Mouse (Mus musculus) CH12.LX (cell line): Measurements from ENCODE around the gene Best2. TPM values are rescaled to one million over a fixed set of nuclear protein-coding genes. Genes with fewer than 3 reads are reported as not detected.

Experiments used
- DNase-seq: peaks from one replicate; pipeline ENCODE4 v3.0.0-alpha.2; 2013; ENCODE audit errors: extremely low read depth
- H3K27ac ChIP-seq: 2 replicates; pipeline ENCODE4 v1.5.1; 2012; ENCODE audit warnings: low read depth, mild to moderate bottlenecking, control low read depth, moderate library complexity; ENCODE audit not compliant: insufficient read depth
- H3K27me3 ChIP-seq: replicated peaks from 2 replicates; pipeline ENCODE3; 2012; ENCODE audit warnings: inconsistent platforms
- H3K36me3 ChIP-seq, 2 experiments: replicated peaks in 1 of 2; 2 replicates each; pipeline versions ENCODE3 to v1.6.1; 2012; ENCODE audit warnings: inconsistent platforms in 1 of 2, low read length in 1 of 2, mild to moderate bottlenecking in 1 of 2, mixed read lengths in 1 of 2, moderate library complexity in 1 of 2; ENCODE audit not compliant: control insufficient read depth in 1 of 2, insufficient read depth in 1 of 2
- H3K4me1 ChIP-seq, 2 experiments: 2 replicates each; pipeline ENCODE4 v1.6.1; 2012; ENCODE audit warnings: inconsistent platforms in 1 of 2, moderate library complexity in 1 of 2; ENCODE audit not compliant: insufficient read depth in 2 of 2, control insufficient read depth in 1 of 2
- H3K4me2 ChIP-seq: 2 replicates; pipeline ENCODE4 v1.6.1; 2012; ENCODE audit warnings: low read depth, mild to moderate bottlenecking, control low read depth; ENCODE audit not compliant: poor library complexity, insufficient read depth, severe bottlenecking
- H3K4me3 ChIP-seq, 3 experiments: fragments of 150-350 bp in 1 of 3; sonication (generic) in 1 of 3; replicated peaks in 1 of 3; 2 replicates each; pipeline versions ENCODE3 to v1.5.1; 2011 to 2012; ENCODE audit warnings: low read depth in 2 of 3, low read length in 2 of 3, mild to moderate bottlenecking in 2 of 3, moderate library complexity in 2 of 3, control low read depth in 1 of 3, improper control_type of control experiment in 1 of 3, inconsistent platforms in 1 of 3, mixed read lengths in 1 of 3; ENCODE audit not compliant: poor library complexity in 1 of 3
- H3K79me2 ChIP-seq: replicated peaks from 2 replicates; pipeline ENCODE4 v1.6.1; 2012; ENCODE audit warnings: mild to moderate bottlenecking, moderate library complexity; ENCODE audit not compliant: control insufficient read depth, poor library complexity, insufficient read depth, severe bottlenecking; ENCODE audit errors: extremely low read depth
- H3K9ac ChIP-seq: 2 replicates; pipeline ENCODE4 v1.6.1; 2012; ENCODE audit warnings: low read depth, mild to moderate bottlenecking, control low read depth, moderate library complexity; ENCODE audit not compliant: insufficient read depth
- H3K9me3 ChIP-seq: replicated peaks from 2 replicates; pipeline ENCODE3; 2012; ENCODE audit warnings: low read length, inconsistent platforms, mixed read lengths
- CHD1 ChIP-seq: IDR thresholded peaks from 2 replicates; pipeline ENCODE4 v1.6.1; 2012; ENCODE audit warnings: low read depth, low read length, improper control_type of control experiment, inconsistent platforms
- CTCF ChIP-seq, 2 experiments: IDR thresholded peaks in 1 of 2; conservative IDR thresholded peaks in 1 of 2; 2 replicates each; pipeline ENCODE4 v1.5.1; 2011 to 2012; ENCODE audit warnings: low read depth in 2 of 2, low read length in 2 of 2, improper control_type of control experiment in 1 of 2, inconsistent platforms in 1 of 2, mild to moderate bottlenecking in 1 of 2, moderate library complexity in 1 of 2
- E2F4 ChIP-seq: IDR thresholded peaks from 2 replicates; pipeline ENCODE4 v1.6.1; 2011; ENCODE audit warnings: low read depth, low read length, improper control_type of control experiment; ENCODE audit not compliant: insufficient replicate concordance
- GABPA ChIP-seq: IDR thresholded peaks from 2 replicates; pipeline ENCODE4 v1.6.1; 2012; ENCODE audit warnings: low read depth, low read length, improper control_type of control experiment, inconsistent platforms; ENCODE audit not compliant: insufficient replicate concordance
- HCFC1 ChIP-seq: IDR thresholded peaks from 2 replicates; pipeline ENCODE4 v1.6.1; 2012; ENCODE audit warnings: low read depth, mild to moderate bottlenecking, inconsistent platforms, low read length, improper control_type of control experiment
- IRF4 ChIP-seq: IDR thresholded peaks from 2 replicates; pipeline ENCODE4 v1.6.1; 2014; ENCODE audit warnings: low read depth, mild to moderate bottlenecking, inconsistent platforms, low read length, improper control_type of control experiment
- JUN ChIP-seq: IDR thresholded peaks from 2 replicates; pipeline ENCODE4 v1.6.1; 2011; ENCODE audit warnings: low read depth, mild to moderate bottlenecking, low read length, improper control_type of control experiment, moderate library complexity; ENCODE audit not compliant: insufficient read depth
- KAT2A ChIP-seq: IDR thresholded peaks from 2 replicates; pipeline ENCODE4 v1.6.1; 2012; ENCODE audit warnings: low read length, improper control_type of control experiment, inconsistent platforms; ENCODE audit not compliant: insufficient replicate concordance
- MAFK ChIP-seq: IDR thresholded peaks from 2 replicates; pipeline ENCODE4 v1.6.1; 2011; ENCODE audit warnings: low read length, improper control_type of control experiment; ENCODE audit not compliant: insufficient replicate concordance
- MAX ChIP-seq: IDR thresholded peaks from 2 replicates; pipeline ENCODE4 v1.6.1; 2011; ENCODE audit warnings: low read length, improper control_type of control experiment
- MAZ ChIP-seq: IDR thresholded peaks from 2 replicates; pipeline ENCODE4 v1.6.1; 2012; ENCODE audit warnings: low read depth, mild to moderate bottlenecking, inconsistent platforms, low read length, improper control_type of control experiment, moderate library complexity
- MXI1 ChIP-seq: IDR thresholded peaks from 2 replicates; pipeline ENCODE4 v1.6.1; 2011; ENCODE audit warnings: mild to moderate bottlenecking, low read depth, low read length, improper control_type of control experiment
- MYC ChIP-seq: IDR thresholded peaks from 2 replicates; pipeline ENCODE4 v1.6.1; 2011; ENCODE audit warnings: low read depth, mild to moderate bottlenecking, improper control_type of control experiment, low read length
- NELFE ChIP-seq: IDR thresholded peaks from 2 replicates; pipeline ENCODE4 v1.6.1; 2011; ENCODE audit warnings: low read depth, low read length, improper control_type of control experiment
- NRF1 ChIP-seq: IDR thresholded peaks from 2 replicates; pipeline ENCODE4 v1.6.1; 2014; ENCODE audit warnings: low read depth, mild to moderate bottlenecking, inconsistent platforms, low read length, improper control_type of control experiment, moderate library complexity
- PAX5 ChIP-seq: IDR thresholded peaks from 2 replicates; pipeline ENCODE4 v1.6.1; 2012; ENCODE audit warnings: low read length, inconsistent platforms, mixed read lengths
- POLR2A ChIP-seq: IDR thresholded peaks from 2 replicates; pipeline ENCODE4 v1.6.1; 2011; ENCODE audit warnings: low read depth, mild to moderate bottlenecking, improper control_type of control experiment, low read length
- POLR2AphosphoS2 ChIP-seq: IDR thresholded peaks from 2 replicates; pipeline ENCODE4 v1.6.1; 2011; ENCODE audit warnings: low read depth, low read length, improper control_type of control experiment
- RAD21 ChIP-seq: IDR thresholded peaks from 2 replicates; pipeline ENCODE4 v1.6.1; 2011; ENCODE audit warnings: low read depth, mild to moderate bottlenecking, low read length, improper control_type of control experiment, moderate library complexity
- RCOR1 ChIP-seq: conservative IDR thresholded peaks from 2 replicates; pipeline ENCODE4 v1.6.1; 2012; ENCODE audit warnings: low read depth, mild to moderate bottlenecking, inconsistent platforms, low read length, improper control_type of control experiment
- TBP ChIP-seq: conservative IDR thresholded peaks from 2 replicates; pipeline ENCODE4 v1.6.1; 2011; ENCODE audit warnings: low read depth, low read length, improper control_type of control experiment
- TCF12 ChIP-seq: IDR thresholded peaks from 2 replicates; pipeline ENCODE4 v1.6.1; 2014; ENCODE audit warnings: low read depth, mild to moderate bottlenecking, inconsistent platforms, low read length, improper control_type of control experiment
- UBTF ChIP-seq: IDR thresholded peaks from 2 replicates; pipeline ENCODE4 v1.6.1; 2012; ENCODE audit warnings: low read depth, mild to moderate bottlenecking, inconsistent platforms, low read length, improper control_type of control experiment, moderate library complexity
- USF1 ChIP-seq: IDR thresholded peaks from 2 replicates; pipeline ENCODE4 v1.6.1; 2014; ENCODE audit warnings: low read depth, mild to moderate bottlenecking, inconsistent platforms, low read length, improper control_type of control experiment
- USF2 ChIP-seq: conservative IDR thresholded peaks from 2 replicates; pipeline ENCODE4 v1.6.1; 2011; ENCODE audit warnings: low read depth, low read length, improper control_type of control experiment
- ZKSCAN1 ChIP-seq: IDR thresholded peaks from 2 replicates; pipeline ENCODE4 v1.6.1; 2012; ENCODE audit warnings: low read depth, inconsistent platforms, low read length, improper control_type of control experiment, borderline replicate concordance
- ZMIZ1 ChIP-seq: IDR thresholded peaks from 2 replicates; pipeline ENCODE4 v1.6.1; 2012; ENCODE audit warnings: low read depth, mild to moderate bottlenecking, inconsistent platforms, low read length, improper control_type of control experiment
- ZNF384 ChIP-seq: IDR thresholded peaks from 2 replicates; pipeline ENCODE4 v1.6.1; 2012; ENCODE audit warnings: low read depth, low read length, improper control_type of control experiment, inconsistent platforms
- dilution Hi-C: fragments of 300-500 bp; cut with MboI; formaldehyde crosslinking; loops from 2 replicates; pipeline ENCODE4 v1.14.3; 2020; ENCODE audit warnings: low sequenced_read_pairs; ENCODE audit not compliant: extremely low pct_unique_long_range_greater_than_20kb, extremely low pct_ligation_motif_present
- in situ Hi-C: fragments of 300-500 bp; cut with MboI; formaldehyde crosslinking; loops from 3 replicates; pipeline ENCODE4 v1.14.3; 2019; ENCODE audit warnings: low sequenced_read_pairs, low pct_ligation_motif_present, low pct_unique_long_range_greater_than_20kb, mixed read lengths
- polyA plus RNA-seq: library from polyadenylated mRNA; unstranded; fragments of >175 nt; gene quantifications from 2 replicates; pipeline ENCODE4 v1.2.1, GENCODE M21; 2012; ENCODE audit warnings: low read depth; ENCODE audit not compliant: insufficient read length
- total RNA-seq, 2 experiments: library from RNA; depleted of rRNA; stranded (reverse); fragments of 300-350 nt in 1 of 2; fragments of >200 nt in 1 of 2; gene quantifications; 2 replicates each; pipeline ENCODE4 v1.2.3; 2012 to 2014

The Best2 gene
- total and polyA plus RNA-seq, 3 experiments = 0.23 TPM; not detected in 2

- no peak for DNase-seq
- Histone ChIP-seq H3K4me2 (no peak overlapping the region), H3K36me3 (peaks cover 39 to 50% of the 10 kb centered on the region in 2 experiments), H3K9me3 (no peaks in the 10 kb centered on the region), H3K27ac (0 out of 2 replicates have a peak overlapping the region, but pooled peaks have one; percentile 10), H3K27me3 (no peaks in the 10 kb centered on the region), H3K4me3 (no peak overlapping the region), H3K79me2 (peaks cover 38% of the 10 kb centered on the region), H3K9ac (no peak overlapping the region), H3K4me1 (peaks cover 3 to 35% of the 10 kb centered on the region in 2 experiments; a peak in 3 of 4 replicates)
- dilution Hi-C loops = no loop called here
- in situ Hi-C loops = no loop called here
- no peak for TF ChIP-seq ZMIZ1
- TF ChIP-seq MYC = no peak
- no peak for TF ChIP-seq USF1
- TF ChIP-seq KAT2A = no peak
- no peak for TF ChIP-seq PAX5
- TF ChIP-seq MAFK = no peak
- no peak for TF ChIP-seq USF2
- TF ChIP-seq JUN = no peak
- no peak for TF ChIP-seq E2F4
- TF ChIP-seq POLR2AphosphoS2 = no peak
- TF ChIP-seq CTCF (conservative IDR thresholded peaks at IDR 0.05 in 1 of 2, IDR thresholded peaks at IDR 0.05 in 1 of 2; ENCODE audit: low read depth in 2 of 2, low read length in 2 of 2) = no peak
- no peak for TF ChIP-seq RAD21
- TF ChIP-seq POLR2A = no peak
- no peak for TF ChIP-seq ZKSCAN1
- TF ChIP-seq NELFE = no peak
- TF ChIP-seq TCF12 = no peak
These were observed 19.5 kb upstream of the Best2 start for GRCm38 (mm10) chr8:85033867-85034266.

GRCm38 (mm10) chr8:85032622-85033311 is 18.4 kb upstream of the Best2 start:
- TF ChIP-seq GABPA (no peak), CHD1 (no peak), HCFC1 (no peak), MAX (no peak), UBTF (no peak), IRF4 (no peak), CTCF (conservative IDR thresholded peaks at IDR 0.05 in 1 of 2, IDR thresholded peaks at IDR 0.05 in 1 of 2; ENCODE audit: low read depth in 2 of 2, low read length in 2 of 2) (no peak), RAD21 (no peak), POLR2A (no peak), MAFK (no peak), ZNF384 (no peak), USF1 (no peak), RCOR1 (no peak), MAZ (no peak), MXI1 (no peak), NRF1 (no peak), TBP (no peak), POLR2AphosphoS2 (no peak), TCF12 (no peak)
- peaks cover 6 to 44% of the 10 kb centered on the region in 2 experiments for H3K4me1 ChIP-seq
- no peak overlapping the region for H3K4me3 ChIP-seq
- peaks cover 38% of the 10 kb centered on the region for H3K79me2 ChIP-seq
- H3K36me3 ChIP-seq = peaks cover 39 to 53% of the 10 kb centered on the region in 2 experiments
- no peaks in the 10 kb centered on the region for H3K9me3 ChIP-seq
- H3K9ac ChIP-seq = no peak overlapping the region
- in situ Hi-C loops (no loop called here), dilution Hi-C loops (no loop called here)
- H3K27me3 ChIP-seq = no peaks in the 10 kb centered on the region
- H3K27ac ChIP-seq = no peak overlapping the region
- no peak overlapping the region for H3K4me2 ChIP-seq
- DNase-seq = no peak
